Mouse (Mus musculus) heart, postnatal 0 days (tissue): Measurements from ENCODE around the gene Calm1.

Source experiments
- CTCF ChIP-seq: IDR thresholded peaks from 2 replicates; pipeline ENCODE4 v1.5.1; 2016; ENCODE audit warnings: antibody characterized with exemption, control low read depth, low read depth
- EP300 ChIP-seq: IDR thresholded peaks from 2 replicates; pipeline ENCODE4 v1.6.1; 2016; ENCODE audit warnings: antibody characterized with exemption, low read depth

GRCm38 (mm10) chr12:100257779-100258178 is 58.5 kb downstream of the Calm1 start:
- TF ChIP-seq CTCF, result no peak
- no peak for TF ChIP-seq EP300
